Mouse (Mus musculus) 416B (cell line): Measurements from ENCODE around the gene Olfr862.

Source experiments
- DNase-seq: peaks from one replicate; pipeline ENCODE4 v3.0.0; 2011; ENCODE audit warnings: low read depth

Olfr862 gene

GRCm38 (mm10) chr9:19887904-19888303, at the start of gene Olfr862:
Gene Olfr862 (minus strand): TSS chr9:19888004.
- no peak for DNase-seq

GRCm38 (mm10) chr9:19916565-19916964, 28.8 kb upstream of the Olfr862 start, which contains the start of gene Olfr77:
Gene Olfr77 (plus strand): TSS chr9:19916865.
- no peak for DNase-seq

GRCm38 (mm10) chr9:19911170-19911569, 23.4 kb upstream of the Olfr862 start:
- DNase-seq = no peak

GRCm38 (mm10) chr9:19849647-19850046, 38.2 kb downstream of the Olfr862 start, which contains the start of gene Olfr860:
Gene Olfr860 (minus strand): TSS chr9:19849747.
- DNase-seq = no peak
